ENCODE assay signal across 21 mouse cellular contexts in genomic region chr2:128333401-128334142, GRCm38 (mm10).
A peak's percentile ranks its signal among the peaks of the same experiment; 100 is the strongest.
DNase-seq lines count a peak whose midpoint lies in the region; ATAC-seq and TF ChIP-seq lines count a peak whose summit lies in the region.
"Had no signal": no experiment of that assay in that cellular context is flagged by ENCODE, and none has a peak within 500 bp of the region (broad histone marks: within the 10 kb centered on the region; RNA-seq: fewer than 3 reads in every experiment).

No protein-coding gene starts in this region.

- WGBS in heart, embryonic 15.5 days = 58% methylated on average over 10 of the region's 10 CpGs
- WGBS in heart, embryonic 11.5 days (ENCODE audit: insufficient replicate concordance) = 58% methylated on average over 10 of the region's 10 CpGs
- WGBS in bone marrow, adult 2 months = 40% methylated on average over 10 of the region's 10 CpGs

- H3K36me3 ChIP-seq in heart, embryonic 15.5 days = no peaks in the 10 kb centered on the region
- no peaks in the 10 kb centered on the region for H3K36me3 ChIP-seq in heart, embryonic 11.5 days (ENCODE audit: control insufficient read depth, insufficient read depth, low read length)
- H3K36me3 ChIP-seq: forebrain, embryonic 15.5 days; limb, embryonic 12.5 days; midbrain, embryonic 10.5 days; neural tube, embryonic 15.5 days; stomach, embryonic 15.5 days had no signal

- H3K4me1 ChIP-seq in heart, embryonic 15.5 days (replicated peaks) = peaks cover 30% of the 10 kb centered on the region
- H3K4me1 ChIP-seq in heart, embryonic 11.5 days (ENCODE audit: control insufficient read depth, insufficient read depth, low read length) = peaks cover 25% of the 10 kb centered on the region
- H3K4me1 ChIP-seq in bone marrow, adult 2 months (ENCODE audit: control insufficient read depth, insufficient read depth, low read length) = peaks cover 8% of the 10 kb centered on the region; the same call in 1 of the 2 replicates

- H3K4me2 ChIP-seq in heart, embryonic 15.5 days = no peak overlapping the region
- no peak overlapping the region for H3K4me2 ChIP-seq in heart, embryonic 11.5 days
- H3K4me2 ChIP-seq: forebrain, embryonic 15.5 days; limb, embryonic 12.5 days; neural tube, embryonic 15.5 days; stomach, embryonic 15.5 days had no signal

- no peaks in the 10 kb centered on the region for H3K27me3 ChIP-seq in heart, embryonic 15.5 days
- no peaks in the 10 kb centered on the region for H3K27me3 ChIP-seq in heart, embryonic 11.5 days (ENCODE audit: control insufficient read depth, insufficient read depth, low read length)
- H3K27me3 ChIP-seq: limb, embryonic 12.5 days; neural tube, embryonic 15.5 days; stomach, embryonic 15.5 days had no signal

- TF ChIP-seq CTCF in bone marrow, adult 2 months (IDR thresholded peaks at IDR 0.05; ENCODE audit: control insufficient read depth, insufficient read depth, low read length) = no peak

- H3K9me3 ChIP-seq in heart, embryonic 15.5 days (replicated peaks) = no peaks in the 10 kb centered on the region
- no peaks in the 10 kb centered on the region for H3K9me3 ChIP-seq in heart, embryonic 11.5 days (replicated peaks; ENCODE audit: control insufficient read depth, low read length)
- H3K9me3 ChIP-seq: forebrain, embryonic 15.5 days; limb, embryonic 12.5 days; midbrain, embryonic 10.5 days; neural tube, embryonic 15.5 days; stomach, embryonic 15.5 days had no signal

- peak; percentile 51 to 58 for DNase-seq in right cerebral cortex, adult 2 months (ENCODE audit: low spot score in 2 of 2)
- no peak for DNase-seq in right cerebral cortex, postnatal 10 days (ENCODE audit: low spot score in 2 of 2)
- no peak for DNase-seq in layer of hippocampus, postnatal 14 days (ENCODE audit: low spot score in 2 of 2)
- no peak for DNase-seq in thymus, postnatal 0 days (ENCODE audit: low spot score)
- DNase-seq: cerebellum, adult 11-12 months; gastrocnemius, adult 2 months; heart, postnatal 10 days; retina, postnatal 1 day; spleen, adult 18-20 months; thymus, postnatal 25 days had no signal

- H3K27ac ChIP-seq in heart, embryonic 15.5 days = peak overlapping the region; percentile 61
- no peak overlapping the region for H3K27ac ChIP-seq in heart, embryonic 11.5 days (ENCODE audit: low read depth, low read length)
- peak overlapping the region; percentile 53 for H3K27ac ChIP-seq in bone marrow, adult 2 months (ENCODE audit: control insufficient read depth, insufficient read depth, low read depth, low read length, poor library complexity)
- H3K27ac ChIP-seq: forebrain, embryonic 15.5 days; gastrocnemius, adult 2 months; left cerebral cortex, adult 2 months; neural tube, embryonic 15.5 days; stomach, embryonic 15.5 days had no signal

- no peak for TF ChIP-seq POLR2A in bone marrow, adult 2 months (IDR thresholded peaks at IDR 0.05; ENCODE audit: borderline replicate concordance, control insufficient read depth, low read depth, low read length)

- ATAC-seq in heart, embryonic 15.5 days (replicated peaks; ENCODE audit: insufficient number of reproducible peaks, insufficient read depth, low FRiP score, low read depth) = no peak
- no peak for ATAC-seq in heart, embryonic 11.5 days (replicated peaks; ENCODE audit: insufficient number of reproducible peaks, low FRiP score, low TSS enrichment)
- peak; percentile 54 for ATAC-seq in megakaryocyte, adult 5-6 weeks (ENCODE audit: poor library complexity, severe bottlenecking)
- ATAC-seq: forebrain, embryonic 15.5 days; inflammation-experienced regulatory T-cells, adult 6 months had no signal

- H3K9ac ChIP-seq in heart, embryonic 15.5 days = no peak overlapping the region
- H3K9ac ChIP-seq in heart, embryonic 11.5 days (ENCODE audit: low read depth, low read length) = no peak overlapping the region
- H3K9ac ChIP-seq: forebrain, embryonic 15.5 days; limb, embryonic 12.5 days; neural tube, embryonic 15.5 days; stomach, embryonic 15.5 days had no signal

- H3K4me3 ChIP-seq in heart, embryonic 15.5 days = no peak overlapping the region
- no peak overlapping the region for H3K4me3 ChIP-seq in heart, embryonic 11.5 days (ENCODE audit: low read depth, low read length)
- no peak overlapping the region for H3K4me3 ChIP-seq in bone marrow, adult 2 months (replicated peaks; ENCODE audit: control insufficient read depth, low read depth, low read length)
- H3K4me3 ChIP-seq: forebrain, embryonic 15.5 days; gastrocnemius, adult 2 months; left cerebral cortex, adult 2 months; limb, embryonic 12.5 days; midbrain, embryonic 10.5 days; neural tube, embryonic 15.5 days; stomach, embryonic 15.5 days had no signal

Comparison
In these comparisons a context has a peak if more than half of its experiments do, and no peak if none do; other contexts are left out.
1. DNase-seq: peak in right cerebral cortex, adult 2 months (2 of 2); none in right cerebral cortex, postnatal 10 days (0 of 2), layer of hippocampus, postnatal 14 days (0 of 2) and thymus, postnatal 0 days (single experiment).